Comparison of ENCODE assay signal across 9 mouse cellular contexts in the genomic region with DNA sequence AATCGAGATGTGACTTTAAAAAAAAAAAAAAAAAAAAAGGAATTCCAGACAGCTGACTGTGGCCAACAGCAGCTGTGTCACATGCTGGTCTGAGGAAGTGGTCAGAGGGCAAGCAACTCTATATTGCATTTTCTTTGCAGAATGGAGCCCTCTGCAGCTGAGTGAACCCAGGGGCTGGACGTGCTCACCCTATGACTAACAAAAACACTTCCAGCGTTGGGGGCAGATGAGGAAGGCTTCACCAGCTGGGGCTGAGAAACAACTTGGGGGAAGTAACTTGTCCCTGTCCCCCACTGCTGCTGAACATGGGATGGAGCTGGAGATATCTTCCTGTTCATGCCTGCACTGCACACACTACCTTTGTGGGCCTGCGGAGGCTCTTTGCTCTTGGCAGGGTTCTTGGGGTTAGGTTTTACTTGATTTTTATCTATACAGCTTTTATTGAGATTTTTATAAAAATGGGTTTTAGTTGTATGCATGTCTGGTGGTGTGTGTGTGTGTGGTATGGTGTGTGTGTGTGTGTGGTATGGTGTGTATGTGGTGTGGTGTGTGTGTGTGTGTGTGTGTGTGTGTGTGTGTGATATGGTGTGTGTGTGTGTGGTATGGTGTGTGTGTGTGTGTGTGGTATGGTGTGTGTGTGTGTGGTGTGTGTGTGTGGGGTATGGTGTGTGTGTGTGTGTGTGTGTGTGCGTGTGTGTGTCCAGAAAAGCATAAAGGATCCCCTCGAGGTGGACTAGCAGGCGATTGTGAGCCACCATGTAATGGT. TPM values are rescaled to one million over a fixed set of nuclear protein-coding genes. Genes with fewer than 3 reads are reported as not detected.
A peak's percentile ranks its signal among the peaks of the same experiment; 100 is the strongest.
DNase-seq lines count a peak whose midpoint lies in the region; ATAC-seq and TF ChIP-seq lines count a peak whose summit lies in the region.
"Had no signal": no experiment of that assay in that cellular context is flagged by ENCODE, and none has a peak within 500 bp of the region (broad histone marks: within the 10 kb centered on the region; RNA-seq: fewer than 3 reads in every experiment).

No protein-coding gene starts in this region.

- H3K79me2 ChIP-seq in MEL (ENCODE audit: control insufficient read depth, insufficient read depth, low read length, poor library complexity) (no peaks in the 10 kb centered on the region), macrophage (ENCODE audit: inconsistent target) (peaks cover 9% of the 10 kb centered on the region; the same call in 1 of the 2 replicates)

- H3K9me3 ChIP-seq in MEL (replicated peaks; ENCODE audit: insufficient read depth, low read length), result no peaks in the 10 kb centered on the region
- H3K9me3 ChIP-seq: neural tube, embryonic 13.5 days had no signal

- H3K36me3 ChIP-seq in MEL (ENCODE audit: control insufficient read depth in 1 of 2, insufficient read depth in 2 of 2, low read length in 2 of 2), result no peaks in the 10 kb centered on the region; a peak in 1 of 4 replicates
- no peaks in the 10 kb centered on the region for H3K36me3 ChIP-seq in macrophage (ENCODE audit: inconsistent target)
- H3K36me3 ChIP-seq: neural tube, embryonic 13.5 days had no signal

- peak; percentile 40 for ATAC-seq in inflammation-experienced regulatory T-cells, adult 6 months

- no peak for TF ChIP-seq CTCF in MEL (IDR thresholded peaks at IDR 0.05 in 2 of 3, conservative IDR thresholded peaks at IDR 0.05 in 1 of 3; ENCODE audit: control insufficient read depth in 1 of 3, insufficient read depth in 1 of 3, low read depth in 2 of 3, low read length in 3 of 3, poor library complexity in 1 of 3, severe bottlenecking in 1 of 3)

- H3K27ac ChIP-seq in MEL (ENCODE audit: control insufficient read depth, low read depth, low read length) (no peak overlapping the region), macrophage (peak overlapping the region; percentile 92)
- H3K27ac ChIP-seq: neural tube, embryonic 13.5 days had no signal

- H3K4me3 ChIP-seq in MEL (ENCODE audit: control insufficient read depth in 1 of 2, insufficient read depth in 1 of 2, low read depth in 2 of 2, low read length in 2 of 2) (no peak overlapping the region), macrophage (ENCODE audit: inconsistent target) (no peak overlapping the region)
- H3K4me3 ChIP-seq: neural tube, embryonic 13.5 days had no signal

- DNase-seq in adrenal gland, adult (ENCODE audit: inconsistent age in 2 of 2, low spot score in 1 of 2), result peak; percentile 36 to 56
- DNase-seq in adrenal gland, adult 8-10 months, result no peak
- DNase-seq in MEL (ENCODE audit: low read depth, low spot score), result peak; percentile 31
- DNase-seq in testis, postnatal 10 days (ENCODE audit: low spot score), result no peak
- DNase-seq in ovary, adult 18-20 months (ENCODE audit: low spot score), result no peak
- no peak for DNase-seq in ovary, postnatal 10 days (ENCODE audit: low spot score)

- H3K27me3 ChIP-seq in MEL (ENCODE audit: control insufficient read depth in 1 of 2, insufficient read depth in 2 of 2, low read length in 2 of 2), result no peaks in the 10 kb centered on the region
- H3K27me3 ChIP-seq: neural tube, embryonic 13.5 days had no signal

- H3K4me1 ChIP-seq in MEL (ENCODE audit: control insufficient read depth in 1 of 2, insufficient read depth in 2 of 2, low read length in 2 of 2), result peaks cover 0 to 11% of the 10 kb centered on the region in 2 experiments; a peak in 3 of 4 replicates
- H3K4me1 ChIP-seq: neural tube, embryonic 13.5 days had no signal

- 41% methylated on average over 7 of the region's 7 CpGs for WGBS in macrophage (ENCODE audit: missing documents)

- no peak for TF ChIP-seq RAD21 in MEL (IDR thresholded peaks at IDR 0.05; ENCODE audit: low read depth, low read length)

- no peak overlapping the region for H3K9ac ChIP-seq in MEL (ENCODE audit: control insufficient read depth, low read depth, low read length, poor library complexity, severe bottlenecking)
- H3K9ac ChIP-seq: neural tube, embryonic 13.5 days had no signal

- no peak for TF ChIP-seq POLR2A in MEL (IDR thresholded peaks at IDR 0.05; ENCODE audit: control insufficient read depth in 1 of 2, insufficient read depth in 1 of 2, low read depth in 1 of 2, low read length in 2 of 2, poor library complexity in 1 of 2)

- TF ChIP-seq EP300 in MEL (IDR thresholded peaks at IDR 0.05; ENCODE audit: low read depth in 1 of 2, low read length in 2 of 2), result no peak

TF ChIP-seq in MEL, 35 proteins besides CTCF, POLR2A, EP300 and RAD21:
- TF ChIP-seq ZNF384 (IDR thresholded peaks at IDR 0.05; ENCODE audit: low read depth, low read length) (peak; percentile 83), BHLHE40 (IDR thresholded peaks at IDR 0.05; ENCODE audit: borderline replicate concordance, low read depth, low read length) (no peak)
TF ChIP-seq in MEL: peak in this region for 1.

RNA-seq across cellular contexts. Expression of a gene that starts 57.0 kb away (rescaled TPM):
- 1,000 to 10,000 TPM in 2 of 4 experiments, 100 to 1,000 TPM in 2; 972 to 1,094 (median 1,035) TPM for total RNA-seq in adrenal gland, adult 8-10 months (2022)
- 54.0 and 56.3 TPM in 2 replicates for total RNA-seq in MEL (2012; rRNA removed)
- polyA plus RNA-seq in MEL (2012; ENCODE audit: insufficient read depth in 1 of 2, insufficient read length in 2 of 2, low read depth in 1 of 2, low replicate concordance in 2 of 2, missing spikeins in 1 of 2) (100 to 1,000 TPM; 101 to 312 TPM), macrophage (2018) (3,192 to 6,999 TPM (median 6,128 TPM) in 3 replicates)
- polyA plus RNA-seq in inflammation-experienced regulatory T-cells, adult 6 months (2017; shearing (Covaris generic)), result 1,000 to 10,000 TPM in 2 of 3 experiments, 100 to 1,000 TPM in 1; 933 to 1,139 (median 1,095) TPM
- total RNA-seq in macrophage (2018; cell fraction: chromatin; rRNA removed), result 100 to 1,000 TPM in 25 of 26 experiments, 10 to 100 TPM in 1; 99.9 to 715 (median 297) TPM
- total RNA-seq in macrophage (2018; cell fraction: cytosol; rRNA removed), result 1,000 to 10,000 TPM; 2,781 to 4,191 (median 3,475) TPM
- total RNA-seq in macrophage (2018; cell fraction: nucleus; rRNA removed), result 1,000 to 10,000 TPM in 24 of 26 experiments, 100 to 1,000 TPM in 2; 559 to 2,630 (median 1,649) TPM

Comparison
In these comparisons a context has a peak if more than half of its experiments do, and no peak if none do; other contexts are left out.
1. DNase-seq: peak in adrenal gland, adult (2 of 2) and MEL (single experiment); none in adrenal gland, adult 8-10 months (single experiment), testis, postnatal 10 days (single experiment), ovary, adult 18-20 months (single experiment) and ovary, postnatal 10 days (single experiment).